Mouse (Mus musculus) MEL (cell line): ENCODE measurements around the gene Zfp365. TPM values are rescaled to one million over a fixed set of nuclear protein-coding genes. Genes with fewer than 3 reads are reported as not detected.

Experiments
- DNase-seq: peaks from one replicate; pipeline ENCODE4 v3.0.0; 2011; ENCODE audit warnings: low read depth, low spot score
- H3K27ac ChIP-seq: 2 replicates; pipeline ENCODE4 v1.5.1; 2012; ENCODE audit warnings: low read depth, mild to moderate bottlenecking, control low read depth, low read length, moderate library complexity; ENCODE audit not compliant: control insufficient read depth
- H3K27me3 ChIP-seq, 2 experiments: fragments of 150-350 bp in 1 of 2; sonication (generic) in 1 of 2; 2 replicates each; pipeline ENCODE4 v1.6.1; 2012; ENCODE audit warnings: low read length in 2 of 2, mild to moderate bottlenecking in 2 of 2, improper control_type of control experiment in 1 of 2, moderate library complexity in 1 of 2; ENCODE audit not compliant: insufficient read depth in 2 of 2, control insufficient read depth in 1 of 2
- H3K36me3 ChIP-seq, 2 experiments: 2 replicates each; pipeline ENCODE4 v1.6.1; 2012 to 2014; ENCODE audit warnings: low read length in 2 of 2, improper control_type of control experiment in 1 of 2, inconsistent platforms in 1 of 2, mild to moderate bottlenecking in 1 of 2; ENCODE audit not compliant: insufficient read depth in 2 of 2, control insufficient read depth in 1 of 2
- H3K4me1 ChIP-seq, 2 experiments: fragments of 150-350 bp in 1 of 2; sonication (generic) in 1 of 2; 2 replicates each; pipeline ENCODE4 v1.6.1; 2012; ENCODE audit warnings: low read length in 2 of 2, improper control_type of control experiment in 1 of 2, mild to moderate bottlenecking in 1 of 2; ENCODE audit not compliant: insufficient read depth in 2 of 2, control insufficient read depth in 1 of 2
- H3K4me3 ChIP-seq, 2 experiments: fragments of 150-350 bp in 1 of 2; sonication (generic) in 1 of 2; 2 replicates each; pipeline ENCODE4 v1.5.1; 2012; ENCODE audit warnings: low read depth in 2 of 2, low read length in 2 of 2, mild to moderate bottlenecking in 2 of 2, moderate library complexity in 2 of 2, control low read depth in 1 of 2, improper control_type of control experiment in 1 of 2; ENCODE audit not compliant: control insufficient read depth in 1 of 2, insufficient read depth in 1 of 2
- H3K79me2 ChIP-seq: 2 replicates; pipeline ENCODE4 v1.6.1; 2012; ENCODE audit warnings: mild to moderate bottlenecking, low read length, moderate library complexity; ENCODE audit not compliant: control insufficient read depth, poor library complexity, insufficient read depth
- H3K9ac ChIP-seq: 2 replicates; pipeline ENCODE4 v1.6.1; 2012; ENCODE audit warnings: low read depth, mild to moderate bottlenecking, control low read depth, low read length, moderate library complexity; ENCODE audit not compliant: control insufficient read depth, poor library complexity, severe bottlenecking
- H3K9me3 ChIP-seq: fragments of 150-350 bp; sonication (generic); replicated peaks from 2 replicates; pipeline ENCODE4 v1.6.1; 2012; ENCODE audit warnings: mild to moderate bottlenecking, low read length, improper control_type of control experiment, moderate library complexity; ENCODE audit not compliant: insufficient read depth
- CTCF ChIP-seq, 3 experiments: IDR thresholded peaks in 2 of 3; conservative IDR thresholded peaks in 1 of 3; 2 replicates each; pipeline ENCODE4 v1.5.1; 2011 to 2012; ENCODE audit warnings: low read length in 3 of 3, low read depth in 2 of 3, mild to moderate bottlenecking in 2 of 3, improper control_type of control experiment in 1 of 3, inconsistent platforms in 1 of 3, mixed read lengths in 1 of 3, moderate library complexity in 1 of 3; ENCODE audit not compliant: control insufficient read depth in 1 of 3, insufficient read depth in 1 of 3, poor library complexity in 1 of 3, severe bottlenecking in 1 of 3
- GATA1 ChIP-seq: IDR thresholded peaks from 2 replicates; pipeline ENCODE4 v1.6.1; 2011; ENCODE audit warnings: low read depth, low read length, improper control_type of control experiment
- HCFC1 ChIP-seq: IDR thresholded peaks from 2 replicates; pipeline ENCODE4 v1.6.1; 2012; ENCODE audit warnings: low read depth, mild to moderate bottlenecking, inconsistent platforms, low read length, improper control_type of control experiment, moderate library complexity
- JUND ChIP-seq: IDR thresholded peaks from 2 replicates; pipeline ENCODE4 v1.6.1; 2011; ENCODE audit warnings: low read depth, mild to moderate bottlenecking, improper control_type of control experiment, low read length
- KAT2A ChIP-seq: conservative IDR thresholded peaks from 2 replicates; pipeline ENCODE4 v1.6.1; 2012; ENCODE audit warnings: low read depth, low read length, improper control_type of control experiment, inconsistent platforms
- MAX ChIP-seq: IDR thresholded peaks from 2 replicates; pipeline ENCODE4 v1.6.1; 2011; ENCODE audit warnings: low read length, improper control_type of control experiment
- MEF2A ChIP-seq: IDR thresholded peaks from 2 replicates; pipeline ENCODE4 v1.6.1; 2014; ENCODE audit warnings: low read depth, mild to moderate bottlenecking, inconsistent platforms, low read length, improper control_type of control experiment; ENCODE audit not compliant: poor library complexity, insufficient replicate concordance, severe bottlenecking; ENCODE audit errors: extremely low read depth
- MYB ChIP-seq: IDR thresholded peaks from 2 replicates; pipeline ENCODE4 v1.6.1; 2011; ENCODE audit warnings: mild to moderate bottlenecking, low read depth, low read length, improper control_type of control experiment
- MYC ChIP-seq: IDR thresholded peaks from 2 replicates; pipeline ENCODE4 v1.6.1; 2011; ENCODE audit warnings: low read depth, mild to moderate bottlenecking, low read length, improper control_type of control experiment, moderate library complexity
- POLR2A ChIP-seq, 2 experiments: IDR thresholded peaks; 2 replicates each; pipeline ENCODE4 v1.6.1; 2011 to 2012; ENCODE audit warnings: low read length in 2 of 2, mild to moderate bottlenecking in 2 of 2, control low read depth in 1 of 2, improper control_type of control experiment in 1 of 2, low read depth in 1 of 2, moderate library complexity in 1 of 2; ENCODE audit not compliant: control insufficient read depth in 1 of 2, insufficient read depth in 1 of 2, poor library complexity in 1 of 2
- SMC3 ChIP-seq: IDR thresholded peaks from 2 replicates; pipeline ENCODE4 v1.6.1; 2011; ENCODE audit warnings: low read depth, low read length, improper control_type of control experiment
- TBP ChIP-seq: IDR thresholded peaks from 2 replicates; pipeline ENCODE4 v1.8.0; 2011; ENCODE audit warnings: low read depth, low read length, improper control_type of control experiment
- TCF12 ChIP-seq: IDR thresholded peaks from 2 replicates; pipeline ENCODE4 v1.6.1; 2014; ENCODE audit warnings: low read depth, mild to moderate bottlenecking, inconsistent platforms, low read length, improper control_type of control experiment, moderate library complexity
- USF1 ChIP-seq: IDR thresholded peaks from 2 replicates; pipeline ENCODE4 v1.6.1; 2014; ENCODE audit warnings: low read depth, mild to moderate bottlenecking, inconsistent platforms, low read length, improper control_type of control experiment, moderate library complexity
- ZKSCAN1 ChIP-seq: IDR thresholded peaks from 2 replicates; pipeline ENCODE4 v1.6.1; 2012; ENCODE audit warnings: low read depth, mild to moderate bottlenecking, inconsistent platforms, low read length, improper control_type of control experiment, moderate library complexity
- ZMIZ1 ChIP-seq: IDR thresholded peaks from 2 replicates; pipeline ENCODE4 v1.6.1; 2012; ENCODE audit warnings: low read depth, mild to moderate bottlenecking, inconsistent platforms, low read length, improper control_type of control experiment, moderate library complexity
- ZNF384 ChIP-seq: IDR thresholded peaks from 2 replicates; pipeline ENCODE4 v1.6.1; 2012; ENCODE audit warnings: low read depth, mild to moderate bottlenecking, inconsistent platforms, low read length, improper control_type of control experiment
- polyA plus RNA-seq, 2 experiments: library from polyadenylated mRNA; stranded (reverse) in 1 of 2; unstranded in 1 of 2; fragments of >175 nt in 1 of 2; fragments of >200 nt in 1 of 2; gene quantifications; 2 replicates each; pipeline versions ENCODE4 v1.2.1 to v1.2.4; 2012; ENCODE audit warnings: low replicate concordance in 2 of 2, low read depth in 1 of 2; ENCODE audit not compliant: insufficient read length in 2 of 2, insufficient read depth in 1 of 2, missing spikeins in 1 of 2
- total RNA-seq: library from RNA; depleted of rRNA; stranded (reverse); fragments of 300-350 nt; gene quantifications from 2 replicates; pipeline ENCODE4 v1.2.3, GENCODE M21; 2012

Zfp365 gene
- total and polyA plus RNA-seq, 3 experiments = not detected

- no peak overlapping the region for H3K27ac ChIP-seq
- H3K27me3 ChIP-seq = no peaks in the 10 kb centered on the region
- H3K36me3 ChIP-seq = no peaks in the 10 kb centered on the region
- DNase-seq = no peak
- H3K4me3 ChIP-seq = no peak overlapping the region
- no peaks in the 10 kb centered on the region for H3K79me2 ChIP-seq
- H3K4me1 ChIP-seq = no peaks in the 10 kb centered on the region
- no peaks in the 10 kb centered on the region for H3K9me3 ChIP-seq
- H3K9ac ChIP-seq = no peak overlapping the region
- TF ChIP-seq KAT2A (no peak), MAX (no peak), MYB (no peak), SMC3 (no peak), TBP (no peak), CTCF (IDR thresholded peaks at IDR 0.05 in 2 of 3, conservative IDR thresholded peaks at IDR 0.05 in 1 of 3; ENCODE audit: control insufficient read depth in 1 of 3, insufficient read depth in 1 of 3, low read depth in 2 of 3, low read length in 3 of 3, poor library complexity in 1 of 3, severe bottlenecking in 1 of 3) (no peak), USF1 (no peak)
- TF ChIP-seq, all 39 proteins: peak for 0
Measured at GRCm38 (mm10) chr10:67951690-67952089, 39.2 kb upstream of the Zfp365 start.

GRCm38 (mm10) chr10:67950059-67950748, 37.7 kb upstream of the Zfp365 start:
- no peaks in the 10 kb centered on the region for H3K4me1 ChIP-seq
- no peak overlapping the region for H3K9ac ChIP-seq
- no peak overlapping the region for H3K27ac ChIP-seq
- H3K4me3 ChIP-seq = no peak overlapping the region
- no peaks in the 10 kb centered on the region for H3K79me2 ChIP-seq
- H3K9me3 ChIP-seq = no peaks in the 10 kb centered on the region
- no peaks in the 10 kb centered on the region for H3K27me3 ChIP-seq
- no peak for TF ChIP-seq MAX
- TF ChIP-seq TCF12 = no peak
- no peak for TF ChIP-seq GATA1
- no peaks in the 10 kb centered on the region for H3K36me3 ChIP-seq
- no peak for DNase-seq

GRCm38 (mm10) chr10:67943513-67943912, 31.1 kb upstream of the Zfp365 start:
- Histone ChIP-seq H3K79me2 (no peaks in the 10 kb centered on the region), H3K4me3 (no peak overlapping the region), H3K4me1 (no peaks in the 10 kb centered on the region), H3K27ac (no peak overlapping the region), H3K9ac (no peak overlapping the region), H3K9me3 (no peaks in the 10 kb centered on the region), H3K27me3 (no peaks in the 10 kb centered on the region), H3K36me3 (no peaks in the 10 kb centered on the region)
- no peak for TF ChIP-seq ZMIZ1
- no peak for TF ChIP-seq ZKSCAN1
- TF ChIP-seq MAX = no peak
- TF ChIP-seq HCFC1 = no peak
- TF ChIP-seq TCF12 = no peak
- no peak for TF ChIP-seq MYC
- no peak for TF ChIP-seq JUND
- TF ChIP-seq MEF2A = no peak
- no peak for TF ChIP-seq ZNF384
- no peak for TF ChIP-seq POLR2A (IDR thresholded peaks at IDR 0.05; ENCODE audit: control insufficient read depth in 1 of 2, insufficient read depth in 1 of 2, low read depth in 1 of 2, low read length in 2 of 2, poor library complexity in 1 of 2)
- TF ChIP-seq CTCF (IDR thresholded peaks at IDR 0.05 in 2 of 3, conservative IDR thresholded peaks at IDR 0.05 in 1 of 3; ENCODE audit: control insufficient read depth in 1 of 3, insufficient read depth in 1 of 3, low read depth in 2 of 3, low read length in 3 of 3, poor library complexity in 1 of 3, severe bottlenecking in 1 of 3) = no peak
- DNase-seq = peak; percentile 4
